Mouse (Mus musculus) CH12.LX (cell line): ENCODE measurements around the gene Efhb. TPM values are rescaled to one million over a fixed set of nuclear protein-coding genes. Genes with fewer than 3 reads are reported as not detected.

Experiments used
- DNase-seq: peaks from one replicate; pipeline ENCODE4 v3.0.0-alpha.2; 2013; ENCODE audit errors: extremely low read depth
- H3K27ac ChIP-seq: 2 replicates; pipeline ENCODE4 v1.5.1; 2012; ENCODE audit warnings: low read depth, mild to moderate bottlenecking, control low read depth, moderate library complexity; ENCODE audit not compliant: insufficient read depth
- H3K27me3 ChIP-seq: replicated peaks from 2 replicates; pipeline ENCODE3; 2012; ENCODE audit warnings: inconsistent platforms
- H3K36me3 ChIP-seq, 2 experiments: replicated peaks in 1 of 2; 2 replicates each; pipeline versions ENCODE3 to v1.6.1; 2012; ENCODE audit warnings: inconsistent platforms in 1 of 2, low read length in 1 of 2, mild to moderate bottlenecking in 1 of 2, mixed read lengths in 1 of 2, moderate library complexity in 1 of 2; ENCODE audit not compliant: control insufficient read depth in 1 of 2, insufficient read depth in 1 of 2
- H3K4me1 ChIP-seq, 2 experiments: 2 replicates each; pipeline ENCODE4 v1.6.1; 2012; ENCODE audit warnings: inconsistent platforms in 1 of 2, moderate library complexity in 1 of 2; ENCODE audit not compliant: insufficient read depth in 2 of 2, control insufficient read depth in 1 of 2
- H3K4me2 ChIP-seq: 2 replicates; pipeline ENCODE4 v1.6.1; 2012; ENCODE audit warnings: low read depth, mild to moderate bottlenecking, control low read depth; ENCODE audit not compliant: poor library complexity, insufficient read depth, severe bottlenecking
- H3K4me3 ChIP-seq, 3 experiments: fragments of 150-350 bp in 1 of 3; sonication (generic) in 1 of 3; replicated peaks in 1 of 3; 2 replicates each; pipeline versions ENCODE3 to v1.5.1; 2011 to 2012; ENCODE audit warnings: low read depth in 2 of 3, low read length in 2 of 3, mild to moderate bottlenecking in 2 of 3, moderate library complexity in 2 of 3, control low read depth in 1 of 3, improper control_type of control experiment in 1 of 3, inconsistent platforms in 1 of 3, mixed read lengths in 1 of 3; ENCODE audit not compliant: poor library complexity in 1 of 3
- H3K79me2 ChIP-seq: replicated peaks from 2 replicates; pipeline ENCODE4 v1.6.1; 2012; ENCODE audit warnings: mild to moderate bottlenecking, moderate library complexity; ENCODE audit not compliant: control insufficient read depth, poor library complexity, insufficient read depth, severe bottlenecking; ENCODE audit errors: extremely low read depth
- H3K9ac ChIP-seq: 2 replicates; pipeline ENCODE4 v1.6.1; 2012; ENCODE audit warnings: low read depth, mild to moderate bottlenecking, control low read depth, moderate library complexity; ENCODE audit not compliant: insufficient read depth
- H3K9me3 ChIP-seq: replicated peaks from 2 replicates; pipeline ENCODE3; 2012; ENCODE audit warnings: low read length, inconsistent platforms, mixed read lengths
- CHD1 ChIP-seq: IDR thresholded peaks from 2 replicates; pipeline ENCODE4 v1.6.1; 2012; ENCODE audit warnings: low read depth, low read length, improper control_type of control experiment, inconsistent platforms
- CTCF ChIP-seq, 2 experiments: IDR thresholded peaks in 1 of 2; conservative IDR thresholded peaks in 1 of 2; 2 replicates each; pipeline ENCODE4 v1.5.1; 2011 to 2012; ENCODE audit warnings: low read depth in 2 of 2, low read length in 2 of 2, improper control_type of control experiment in 1 of 2, inconsistent platforms in 1 of 2, mild to moderate bottlenecking in 1 of 2, moderate library complexity in 1 of 2
- ELF1 ChIP-seq: IDR thresholded peaks from 2 replicates; pipeline ENCODE4 v1.6.1; 2014; ENCODE audit warnings: low read depth, mild to moderate bottlenecking, inconsistent platforms, low read length, improper control_type of control experiment
- EP300 ChIP-seq: IDR thresholded peaks from 2 replicates; pipeline ENCODE4 v1.6.1; 2011; ENCODE audit warnings: low read length, improper control_type of control experiment
- ETS1 ChIP-seq: conservative IDR thresholded peaks from 2 replicates; pipeline ENCODE4 v1.6.1; 2012; ENCODE audit warnings: low read depth, mild to moderate bottlenecking, inconsistent platforms, low read length, improper control_type of control experiment, moderate library complexity
- IRF4 ChIP-seq: IDR thresholded peaks from 2 replicates; pipeline ENCODE4 v1.6.1; 2014; ENCODE audit warnings: low read depth, mild to moderate bottlenecking, inconsistent platforms, low read length, improper control_type of control experiment
- JUND ChIP-seq: conservative IDR thresholded peaks from 2 replicates; pipeline ENCODE4 v1.6.1; 2011; ENCODE audit warnings: low read depth, low read length, improper control_type of control experiment
- MAFK ChIP-seq: IDR thresholded peaks from 2 replicates; pipeline ENCODE4 v1.6.1; 2011; ENCODE audit warnings: low read length, improper control_type of control experiment; ENCODE audit not compliant: insufficient replicate concordance
- MYC ChIP-seq: IDR thresholded peaks from 2 replicates; pipeline ENCODE4 v1.6.1; 2011; ENCODE audit warnings: low read depth, mild to moderate bottlenecking, improper control_type of control experiment, low read length
- NELFE ChIP-seq: IDR thresholded peaks from 2 replicates; pipeline ENCODE4 v1.6.1; 2011; ENCODE audit warnings: low read depth, low read length, improper control_type of control experiment
- NRF1 ChIP-seq: IDR thresholded peaks from 2 replicates; pipeline ENCODE4 v1.6.1; 2014; ENCODE audit warnings: low read depth, mild to moderate bottlenecking, inconsistent platforms, low read length, improper control_type of control experiment, moderate library complexity
- RCOR1 ChIP-seq: conservative IDR thresholded peaks from 2 replicates; pipeline ENCODE4 v1.6.1; 2012; ENCODE audit warnings: low read depth, mild to moderate bottlenecking, inconsistent platforms, low read length, improper control_type of control experiment
- TBP ChIP-seq: conservative IDR thresholded peaks from 2 replicates; pipeline ENCODE4 v1.6.1; 2011; ENCODE audit warnings: low read depth, low read length, improper control_type of control experiment
- USF2 ChIP-seq: conservative IDR thresholded peaks from 2 replicates; pipeline ENCODE4 v1.6.1; 2011; ENCODE audit warnings: low read depth, low read length, improper control_type of control experiment
- ZKSCAN1 ChIP-seq: IDR thresholded peaks from 2 replicates; pipeline ENCODE4 v1.6.1; 2012; ENCODE audit warnings: low read depth, inconsistent platforms, low read length, improper control_type of control experiment, borderline replicate concordance
- ZMIZ1 ChIP-seq: IDR thresholded peaks from 2 replicates; pipeline ENCODE4 v1.6.1; 2012; ENCODE audit warnings: low read depth, mild to moderate bottlenecking, inconsistent platforms, low read length, improper control_type of control experiment
- ZNF384 ChIP-seq: IDR thresholded peaks from 2 replicates; pipeline ENCODE4 v1.6.1; 2012; ENCODE audit warnings: low read depth, low read length, improper control_type of control experiment, inconsistent platforms
- dilution Hi-C: fragments of 300-500 bp; cut with MboI; formaldehyde crosslinking; loops from 2 replicates; pipeline ENCODE4 v1.14.3; 2020; ENCODE audit warnings: low sequenced_read_pairs; ENCODE audit not compliant: extremely low pct_unique_long_range_greater_than_20kb, extremely low pct_ligation_motif_present
- in situ Hi-C: fragments of 300-500 bp; cut with MboI; formaldehyde crosslinking; loops from 3 replicates; pipeline ENCODE4 v1.14.3; 2019; ENCODE audit warnings: low sequenced_read_pairs, low pct_ligation_motif_present, low pct_unique_long_range_greater_than_20kb, mixed read lengths
- polyA plus RNA-seq: library from polyadenylated mRNA; unstranded; fragments of >175 nt; gene quantifications from 2 replicates; pipeline ENCODE4 v1.2.1, GENCODE M21; 2012; ENCODE audit warnings: low read depth; ENCODE audit not compliant: insufficient read length
- total RNA-seq, 2 experiments: library from RNA; depleted of rRNA; stranded (reverse); fragments of 300-350 nt in 1 of 2; fragments of >200 nt in 1 of 2; gene quantifications; 2 replicates each; pipeline ENCODE4 v1.2.3; 2012 to 2014

Gene Efhb
- total and polyA plus RNA-seq, 3 experiments = 0.04 to 0.09 TPM; not detected in 1

- peaks cover 2 to 27% of the 10 kb centered on the region in 2 experiments; a peak in 2 of 4 replicates for H3K4me1 ChIP-seq
- H3K36me3 ChIP-seq = peaks cover 3 to 18% of the 10 kb centered on the region in 2 experiments
- H3K27me3 ChIP-seq = no peaks in the 10 kb centered on the region
- dilution Hi-C loops (no loop called here), in situ Hi-C loops (no loop called here)
- peak overlapping the region; percentile 82 to 89 (median 84) for H3K4me3 ChIP-seq
- H3K79me2 ChIP-seq = peaks cover 37% of the 10 kb centered on the region
- H3K9me3 ChIP-seq = no peaks in the 10 kb centered on the region
- TF ChIP-seq TBP = no peak
- no peak overlapping the region for H3K27ac ChIP-seq
- H3K4me2 ChIP-seq = peak overlapping the region; percentile 53
- DNase-seq = no peak
- peak overlapping the region; percentile 97 for H3K9ac ChIP-seq
Measured at GRCm38 (mm10) chr17:53480433-53480832, 17.3 kb upstream of the Efhb start.

GRCm38 (mm10) chr17:53479604-53480041 lies 16.5 kb upstream of the Efhb start:
- H3K9ac ChIP-seq = peak overlapping the region; percentile 97
- peak overlapping the region; percentile 53; the same call in 1 of the 2 replicates for H3K4me2 ChIP-seq
- H3K27ac ChIP-seq = peak overlapping the region; percentile 88
- in situ Hi-C loops (no loop called here), dilution Hi-C loops (no loop called here)
- no peaks in the 10 kb centered on the region for H3K9me3 ChIP-seq
- H3K4me3 ChIP-seq = peak overlapping the region; percentile 82 to 89 (median 84)
- H3K27me3 ChIP-seq = no peaks in the 10 kb centered on the region
- no peak for TF ChIP-seq ZNF384
- TF ChIP-seq ELF1 = no peak
- TF ChIP-seq MAFK = no peak
- no peak for TF ChIP-seq IRF4
- no peak for TF ChIP-seq MYC
- TF ChIP-seq TBP = no peak
- TF ChIP-seq EP300 = no peak
- no peak for TF ChIP-seq JUND
- no peak for TF ChIP-seq NRF1
- TF ChIP-seq CTCF (conservative IDR thresholded peaks at IDR 0.05 in 1 of 2, IDR thresholded peaks at IDR 0.05 in 1 of 2; ENCODE audit: low read depth in 2 of 2, low read length in 2 of 2) = no peak
- TF ChIP-seq ZMIZ1 = no peak
- TF ChIP-seq CHD1 = no peak
- TF ChIP-seq ZKSCAN1 = no peak
- no peak for TF ChIP-seq ETS1
- TF ChIP-seq USF2 = no peak
- no peak for TF ChIP-seq RCOR1
- TF ChIP-seq NELFE = no peak
- H3K36me3 ChIP-seq = peaks cover 3 to 11% of the 10 kb centered on the region in 2 experiments
- peak; percentile 45 for DNase-seq
- H3K4me1 ChIP-seq = peaks cover 2 to 27% of the 10 kb centered on the region in 2 experiments; a peak in 2 of 4 replicates
- peaks cover 35% of the 10 kb centered on the region for H3K79me2 ChIP-seq
